Mouse (Mus musculus) lung, postnatal 4 days (tissue): ENCODE data around the gene Sun2.

ENCODE experiments used
- DNase-seq, 2 experiments: peaks; one replicate each; pipeline ENCODE4 v3.0.0; 2021

Gene Sun2

DNA sequence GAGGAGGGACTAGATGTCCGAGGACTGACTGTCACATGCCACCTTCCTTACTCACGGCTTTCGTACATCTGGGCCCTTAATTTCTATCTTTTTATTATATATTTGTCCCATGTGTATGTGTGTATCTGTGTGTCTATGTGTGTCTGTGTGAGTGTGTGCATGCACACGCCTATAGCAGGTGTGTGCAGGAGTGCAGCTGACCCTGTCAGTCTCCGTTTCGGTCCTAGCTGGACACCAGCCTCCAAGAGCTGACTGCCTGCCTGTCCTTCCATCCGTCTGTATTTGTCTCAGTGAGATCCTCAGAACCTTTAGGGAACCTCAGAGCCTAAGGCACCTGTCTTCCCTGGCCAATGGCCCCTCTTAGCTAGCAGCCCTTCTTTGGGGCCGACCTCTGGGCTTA, 22.1 kb downstream of the Sun2 start:
- no peak for DNase-seq

DNA sequence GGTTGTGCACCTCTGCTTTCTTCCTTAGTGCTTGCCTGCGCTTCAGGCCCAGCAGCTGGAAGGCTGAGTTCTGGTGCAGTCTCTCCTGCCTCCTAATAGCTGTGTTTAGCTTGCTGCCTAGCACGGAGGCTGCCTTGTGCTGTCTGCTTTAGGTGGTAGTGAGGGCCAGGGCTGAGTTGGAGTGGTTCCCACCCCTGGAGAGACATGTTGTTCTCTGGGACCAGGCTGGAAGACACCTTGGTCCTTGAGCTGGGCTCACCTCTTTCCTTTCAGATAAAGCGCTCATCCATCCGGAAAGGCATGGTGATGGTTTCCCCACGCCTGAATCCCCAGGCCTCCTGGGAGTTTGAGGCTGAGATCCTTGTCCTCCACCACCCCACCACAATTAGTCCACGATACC, 25.6 kb downstream of the Sun2 start:
- no peak for DNase-seq

DNA sequence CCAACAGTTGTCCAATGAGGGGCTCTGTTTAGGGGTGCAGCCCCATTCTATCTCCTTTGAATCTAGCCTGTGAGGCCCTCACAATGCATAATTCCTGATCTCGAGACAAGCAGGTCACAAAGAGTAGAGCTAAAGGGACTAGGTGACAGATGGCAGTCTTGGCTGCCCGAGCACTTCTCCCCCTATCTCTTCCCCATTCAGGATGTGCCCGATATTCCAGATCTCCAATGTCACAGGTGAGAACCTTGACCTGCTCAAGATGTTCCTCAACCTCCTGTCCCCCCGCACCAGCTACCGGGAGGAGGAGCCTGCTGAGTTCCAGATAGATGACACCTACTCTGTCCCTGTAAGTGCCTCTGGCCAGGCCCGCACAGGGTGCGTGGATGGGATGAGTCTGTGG, 26.7 kb downstream of the Sun2 start:
- DNase-seq: no peak

DNA sequence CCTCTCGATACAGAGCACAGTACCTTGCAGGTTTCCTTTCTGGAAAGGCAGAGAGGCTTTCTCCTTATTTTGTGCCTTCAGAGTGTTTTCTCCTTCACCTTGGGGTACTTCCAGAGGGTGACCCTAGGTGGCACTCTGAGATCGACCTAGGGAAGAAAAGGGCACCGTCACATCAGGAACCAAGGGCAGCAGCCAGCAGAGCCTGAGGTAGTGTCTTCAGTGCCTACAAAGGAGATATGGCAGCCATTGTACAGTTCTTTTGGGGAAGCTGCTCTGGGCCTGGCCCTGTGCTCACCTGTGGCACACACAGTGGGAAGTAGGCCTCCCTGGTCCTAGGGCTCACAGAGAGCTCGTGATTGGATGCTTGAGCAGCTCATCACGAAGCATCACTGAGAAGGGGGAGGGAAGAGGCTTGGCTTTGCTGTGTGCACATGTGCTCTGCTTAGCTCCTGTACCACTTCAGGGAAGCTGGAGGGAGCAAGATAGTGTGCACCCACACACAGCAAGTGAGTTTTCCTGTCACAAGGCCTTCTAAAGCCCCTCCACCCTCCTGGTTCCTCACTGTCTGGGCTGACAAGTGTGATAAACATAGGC, 34.0 kb downstream of the Sun2 start:
- DNase-seq: no peak

DNA sequence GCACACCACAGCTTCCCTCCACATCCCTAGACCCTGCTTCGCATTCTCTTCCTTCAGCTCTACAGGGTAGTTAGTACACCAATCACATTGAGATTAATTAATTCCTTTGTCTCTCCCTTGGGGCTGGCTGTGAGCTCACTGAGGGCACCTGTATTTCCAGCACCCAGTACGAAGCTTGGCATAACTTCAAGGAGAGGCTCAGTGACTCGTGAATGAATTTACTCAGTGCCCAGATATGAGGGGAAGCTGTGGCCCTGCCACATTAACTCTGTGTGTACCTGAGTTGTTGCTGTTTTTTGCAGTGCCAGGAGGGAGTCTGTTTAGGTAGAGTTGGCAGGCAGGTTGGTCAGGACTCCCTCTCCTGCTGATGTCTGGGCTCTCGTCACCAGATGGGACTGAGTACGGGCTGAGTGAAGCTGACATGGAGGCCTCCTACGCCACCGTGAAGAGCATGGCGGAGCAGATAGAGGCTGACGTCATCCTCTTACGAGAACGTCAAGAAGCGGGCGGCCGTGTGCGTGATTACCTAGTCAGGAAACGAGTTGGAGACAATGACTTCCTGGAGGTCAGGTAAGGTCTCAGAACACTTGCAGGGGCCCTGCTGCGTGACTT, 35.6 kb downstream of the Sun2 start:
- DNase-seq: no peak

DNA sequence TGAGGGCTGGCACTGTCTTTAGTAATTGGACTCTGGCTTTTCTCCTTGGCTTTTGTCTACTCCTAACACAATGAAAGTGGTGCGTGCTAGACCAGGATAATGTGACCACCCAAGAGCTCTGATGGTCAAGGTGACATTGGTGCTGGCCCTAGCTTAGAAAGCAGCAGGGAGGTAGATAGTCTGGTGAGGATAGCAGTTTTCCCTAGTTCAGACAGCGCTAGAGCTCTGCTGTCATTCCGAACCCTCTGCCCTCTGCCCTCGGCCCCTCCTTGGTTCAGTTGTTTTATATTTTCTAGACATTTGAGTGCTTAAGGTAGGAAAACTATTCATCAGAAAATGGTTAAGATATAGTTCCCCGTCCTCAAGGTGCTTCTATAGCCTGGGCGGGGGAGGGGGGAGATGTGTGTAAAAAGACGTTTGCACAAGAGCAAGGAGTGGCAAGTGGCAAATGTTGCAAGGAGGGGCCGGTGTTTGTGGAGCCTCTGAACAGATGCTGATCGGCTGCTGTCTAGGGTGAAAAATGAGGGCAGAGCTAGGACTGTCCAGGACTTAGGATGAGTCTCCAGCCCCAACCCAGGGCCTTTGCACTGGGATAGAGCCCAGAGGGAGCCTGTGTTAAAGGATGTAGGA, 44.7 kb downstream of the Sun2 start:
- no peak for DNase-seq

DNA sequence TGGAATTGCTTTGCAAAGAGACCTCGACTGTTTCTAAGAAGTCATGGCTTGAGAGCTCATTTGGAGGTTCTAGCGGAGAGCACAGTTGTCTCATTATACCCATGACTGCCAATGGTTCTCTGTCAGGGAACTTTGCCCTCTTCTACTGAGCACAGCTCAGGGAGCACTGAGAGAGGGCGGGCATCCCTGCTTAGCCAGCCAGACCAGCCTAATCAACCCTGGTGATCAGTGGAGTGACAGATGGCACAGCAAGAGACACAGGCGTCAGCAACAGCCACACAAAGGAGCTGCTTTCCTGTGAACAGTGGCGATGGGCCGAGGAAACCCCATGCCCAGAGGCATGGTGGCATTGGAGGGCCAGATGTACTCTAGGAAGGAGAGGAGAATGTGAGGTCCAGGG, 45.3 kb downstream of the Sun2 start:
- DNase-seq: no peak

DNA sequence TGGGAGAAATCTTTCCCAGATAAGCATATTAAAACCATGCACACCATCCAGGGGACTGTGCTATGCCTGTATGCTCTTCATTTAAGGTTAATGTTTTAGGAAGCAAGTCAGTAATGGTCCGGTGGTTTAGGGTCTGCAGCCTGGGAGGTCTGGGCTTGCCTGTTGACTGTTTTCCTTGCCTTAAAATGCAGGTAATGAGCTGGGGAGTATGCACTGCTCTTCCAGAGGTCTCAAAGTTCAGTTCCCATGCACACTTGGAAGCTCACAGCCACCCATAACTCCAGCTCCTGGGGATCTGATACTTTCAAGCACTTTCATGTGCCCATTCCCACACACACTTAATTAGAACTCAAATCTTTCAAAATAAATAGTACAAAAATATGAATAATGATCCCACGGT, 45.8 kb downstream of the Sun2 start:
- no peak for DNase-seq

DNA sequence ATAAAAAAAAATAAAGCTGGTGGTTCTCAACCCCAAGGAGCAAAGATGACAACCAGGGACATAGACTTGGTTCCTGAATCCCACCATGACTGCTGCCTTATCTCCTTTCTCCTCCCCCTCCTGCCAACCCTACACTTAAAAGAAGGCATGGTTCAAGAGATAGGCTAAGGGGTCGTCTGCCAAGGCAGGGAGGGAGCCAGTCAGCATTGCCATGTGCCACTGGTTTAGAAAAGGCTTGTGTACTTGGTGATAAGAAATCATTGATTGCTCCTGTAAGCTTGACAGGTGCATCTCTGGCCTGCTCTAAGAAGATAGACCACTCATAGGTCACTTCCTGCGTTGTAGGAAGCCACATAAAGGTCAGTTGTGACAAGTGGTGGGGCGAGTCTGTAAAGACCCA, 46.8 kb downstream of the Sun2 start:
- no peak for DNase-seq

DNA sequence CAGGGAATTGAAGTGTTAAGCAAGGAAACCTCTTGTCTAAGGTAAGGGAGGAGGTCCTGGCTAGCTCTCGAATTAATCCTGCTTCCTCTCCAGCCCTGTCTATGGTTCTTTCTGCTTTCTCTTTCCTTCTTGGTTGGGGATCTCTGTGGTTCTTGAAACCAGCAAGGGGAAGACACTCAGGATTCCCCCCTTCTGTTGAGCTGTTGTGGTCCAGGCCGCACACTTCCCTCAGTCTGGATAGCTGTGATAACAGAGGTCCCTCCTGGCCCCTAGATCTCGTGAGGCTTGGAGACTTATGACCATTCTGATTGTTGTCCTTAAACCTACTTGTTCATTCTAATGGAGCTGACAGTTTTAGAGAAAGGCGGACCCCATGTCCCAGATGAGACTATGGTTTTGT, 47.8 kb downstream of the Sun2 start:
- DNase-seq: no peak

DNA sequence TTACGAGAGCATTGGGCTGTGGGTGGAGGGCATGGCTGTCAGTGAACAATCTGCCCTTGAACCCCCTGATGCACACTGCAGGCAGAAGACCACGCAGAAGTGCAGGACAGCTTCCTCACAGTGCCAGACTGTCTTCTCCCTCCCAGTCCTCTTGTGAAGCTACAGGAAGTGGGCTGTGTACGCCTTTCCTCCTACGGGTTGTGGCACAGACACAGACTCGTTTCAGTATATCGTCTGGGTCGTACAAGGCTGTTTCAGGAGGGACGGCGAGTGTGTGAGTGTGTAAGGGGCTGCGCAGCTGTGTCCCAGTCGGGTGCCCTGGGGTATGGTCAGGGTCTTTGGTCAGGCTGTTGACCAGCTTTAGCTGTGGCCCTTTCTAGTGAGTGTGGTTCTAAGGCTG, 48.6 kb downstream of the Sun2 start:
- peak in 1 of 2 experiments; percentile 41 for DNase-seq

DNA sequence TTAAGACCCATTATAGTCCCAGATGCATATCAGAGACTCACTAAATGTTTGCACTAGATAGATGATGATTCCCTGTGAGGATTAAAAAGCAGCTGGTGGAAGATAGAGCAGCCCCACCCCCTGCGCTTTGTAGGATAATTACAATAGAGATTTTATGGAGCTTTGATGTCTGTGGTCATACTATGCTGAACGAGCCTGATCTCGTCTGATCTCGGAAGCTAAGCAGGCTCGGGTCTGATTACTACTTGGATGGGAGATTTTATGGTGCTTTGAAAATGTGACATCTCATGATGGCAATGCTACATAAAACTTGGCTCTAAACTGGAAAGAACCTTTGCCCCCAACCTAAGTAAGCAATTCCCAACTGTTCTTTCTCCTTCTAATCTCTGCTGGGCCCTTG, 50.0 kb downstream of the Sun2 start:
- no peak for DNase-seq

DNA sequence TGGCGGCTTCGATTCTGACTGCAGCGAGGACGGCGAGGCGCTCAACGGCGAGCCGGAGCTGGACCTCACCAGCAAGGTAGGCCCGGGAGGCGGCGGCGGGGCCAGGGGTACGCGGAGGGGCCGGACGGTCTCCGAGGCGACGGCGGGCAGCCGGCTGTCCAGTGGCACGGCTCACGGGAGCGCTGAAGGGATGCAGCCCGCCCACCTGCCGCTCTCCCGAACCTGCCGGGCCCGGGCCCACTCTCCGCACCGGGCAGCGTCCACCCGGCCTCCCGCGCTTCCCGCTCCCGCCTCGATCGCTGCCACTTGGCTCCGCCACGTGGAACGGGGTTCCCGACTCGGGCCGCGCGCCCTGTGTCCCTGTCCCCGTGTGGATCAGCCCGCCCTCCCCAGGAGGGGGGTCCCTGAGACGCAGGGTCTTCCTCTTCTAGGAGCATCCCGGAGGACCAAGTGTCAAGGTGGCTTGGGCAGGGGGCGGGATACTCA, 51.3 kb downstream of the Sun2 start:
- DNase-seq: peak in 1 of 2 experiments; percentile 70

DNA sequence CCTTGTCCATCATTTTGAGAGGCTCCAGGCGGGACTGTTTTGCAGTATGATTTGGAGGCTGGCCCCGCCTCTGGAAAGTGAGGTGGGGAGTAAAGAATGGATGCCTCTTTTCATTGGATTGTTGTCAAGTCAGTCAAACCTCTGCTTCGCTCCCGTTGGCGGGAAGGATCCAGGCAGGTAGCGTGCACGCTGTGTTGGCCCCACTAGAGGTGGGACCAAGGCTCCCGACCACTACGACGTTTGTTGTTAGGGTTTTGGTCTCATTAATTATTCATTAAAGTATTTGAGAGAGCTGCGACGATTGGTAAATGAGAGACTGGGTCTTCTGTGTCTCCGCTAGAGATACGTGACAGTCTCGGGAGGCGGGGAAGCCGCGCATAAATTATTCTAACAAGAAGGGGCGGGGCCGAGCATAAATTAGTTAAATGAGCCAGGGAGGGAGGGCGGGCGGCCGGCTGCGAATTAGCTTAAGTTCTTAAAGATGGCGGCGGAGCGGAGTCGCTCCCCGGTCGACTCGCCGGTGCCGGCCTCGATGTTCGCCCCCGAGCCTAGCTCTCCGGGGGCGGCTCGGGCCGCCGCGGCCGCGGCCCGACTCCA, 51.8 kb downstream of the Sun2 start, which contains the start of gene Gtpbp1:
TSS of gene Gtpbp1 (plus strand) at position 420 of the 597 bp plus-strand sequence.
- peak; percentile 97 to 99 for DNase-seq

DNA sequence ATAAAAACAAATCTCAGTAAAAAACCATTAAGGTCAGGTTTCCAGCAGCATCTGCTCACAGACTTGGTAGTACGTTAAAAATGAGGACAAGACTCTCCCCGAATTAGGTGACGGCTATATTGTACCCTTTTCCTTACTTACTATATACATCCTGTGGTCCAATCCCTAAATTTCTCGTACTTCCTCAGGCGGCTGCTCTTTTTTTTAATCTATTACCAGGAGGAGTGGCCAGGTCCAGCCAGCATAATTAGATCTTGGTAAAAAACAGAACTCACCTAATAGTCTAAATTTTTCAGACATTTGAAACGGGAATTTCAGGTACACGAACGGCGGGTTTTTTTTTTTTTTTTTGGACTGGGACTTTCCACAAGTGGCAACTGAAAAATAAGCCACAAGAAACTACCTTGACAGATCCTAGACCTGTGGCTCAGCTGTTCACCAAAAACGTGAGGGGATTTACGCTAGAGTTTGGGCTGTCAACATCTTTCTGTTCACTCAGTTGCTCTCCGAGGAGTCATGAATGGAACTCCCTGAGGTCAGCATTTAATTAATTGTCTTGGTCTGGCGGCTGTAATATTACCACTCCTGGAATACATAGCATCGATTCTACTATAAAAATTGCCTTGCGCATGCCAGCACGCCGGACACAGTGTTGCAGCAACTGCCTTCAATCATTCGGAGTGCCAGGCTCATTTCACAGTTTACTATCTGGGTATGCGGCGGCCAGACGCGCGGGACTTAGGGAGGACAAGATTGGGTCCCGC, 52.5 kb downstream of the Sun2 start:
- no peak for DNase-seq

DNA sequence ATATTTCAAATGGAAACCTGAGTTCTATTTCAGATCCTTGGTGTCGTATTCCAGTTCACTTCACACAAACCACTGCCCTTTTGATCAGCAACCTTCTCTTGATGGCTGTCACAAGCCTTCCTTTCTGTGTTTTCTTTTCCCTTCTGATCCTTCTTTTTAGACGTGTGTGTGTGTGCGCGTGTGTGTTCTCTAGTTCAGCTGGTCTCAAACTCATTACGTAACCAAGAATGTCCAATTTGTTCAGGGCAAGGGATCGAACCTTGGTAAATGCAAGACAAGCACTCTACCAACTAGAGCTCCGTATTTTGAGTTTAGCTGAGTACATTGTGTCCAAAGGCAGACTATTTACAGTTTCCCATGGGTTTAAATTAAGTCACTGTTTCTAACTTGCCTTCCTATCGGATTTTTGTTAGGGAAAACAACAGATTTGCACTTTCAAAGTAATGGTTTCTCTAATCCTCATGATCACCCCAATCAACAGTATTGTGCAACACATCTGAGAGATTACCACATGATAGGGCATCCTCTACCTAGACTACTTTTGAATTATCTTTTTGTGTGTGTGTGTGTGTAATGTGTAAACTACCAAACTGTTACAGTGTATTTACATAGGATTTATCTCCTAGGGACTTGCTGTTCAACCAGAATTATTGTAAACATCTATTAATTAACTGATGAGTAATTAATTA, 53.9 kb downstream of the Sun2 start:
- DNase-seq: no peak

DNA sequence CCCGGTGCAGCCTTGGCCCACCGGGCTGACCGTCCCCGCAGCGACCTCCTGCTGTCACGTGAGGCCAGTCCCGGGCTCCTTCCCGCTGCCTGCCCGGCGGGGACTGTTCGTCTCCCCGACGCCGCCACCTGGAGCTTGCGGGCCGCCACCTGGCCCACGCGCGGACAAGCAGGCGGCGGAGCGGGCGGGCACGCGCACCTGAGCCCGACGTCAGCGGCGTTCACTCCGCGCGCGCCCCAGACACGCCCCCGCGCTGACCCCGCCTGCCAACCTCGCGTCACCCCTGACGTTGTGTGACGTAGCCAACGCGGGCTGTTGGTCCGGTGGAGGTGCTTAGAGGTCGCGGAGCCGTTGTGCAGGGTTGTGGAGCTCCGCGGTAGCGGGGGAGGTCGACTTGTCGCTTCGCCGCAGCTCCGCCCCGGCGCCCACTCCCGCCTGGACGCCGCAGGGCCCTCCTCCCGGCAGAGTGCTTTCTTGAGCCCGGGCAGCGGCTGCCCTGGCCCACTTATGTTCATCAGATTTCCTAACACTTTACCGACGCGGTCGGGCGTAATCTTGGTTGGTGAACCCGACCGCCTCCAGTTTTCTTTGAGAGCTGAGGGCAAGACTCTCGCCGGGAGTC, 54.6 kb downstream of the Sun2 start, which contains the start of gene Josd1:
TSS of gene Josd1 (minus strand) at position 274 of the 622 bp plus-strand sequence.
- DNase-seq: peak; percentile 96 to 97

DNA sequence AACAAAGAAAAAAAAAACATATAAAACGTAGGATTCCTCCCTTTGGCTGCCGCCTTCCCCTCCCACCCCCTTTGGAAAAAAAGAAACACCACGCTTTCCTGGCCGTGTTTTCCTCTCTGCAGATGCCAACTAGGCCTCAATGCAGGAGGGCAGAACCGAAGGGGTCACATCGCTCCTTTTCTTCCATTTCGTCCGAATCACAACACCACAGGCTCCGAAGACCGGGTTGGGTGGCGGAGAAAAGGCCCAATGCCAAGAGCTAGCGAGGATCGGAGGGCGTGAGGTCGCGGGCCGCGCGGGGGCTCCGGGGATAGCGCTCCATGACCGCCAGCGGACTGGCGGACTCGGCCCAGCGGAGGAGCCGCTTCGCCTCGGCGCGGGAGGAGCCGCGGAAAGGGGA, 55.2 kb downstream of the Sun2 start:
- DNase-seq: no peak

DNA sequence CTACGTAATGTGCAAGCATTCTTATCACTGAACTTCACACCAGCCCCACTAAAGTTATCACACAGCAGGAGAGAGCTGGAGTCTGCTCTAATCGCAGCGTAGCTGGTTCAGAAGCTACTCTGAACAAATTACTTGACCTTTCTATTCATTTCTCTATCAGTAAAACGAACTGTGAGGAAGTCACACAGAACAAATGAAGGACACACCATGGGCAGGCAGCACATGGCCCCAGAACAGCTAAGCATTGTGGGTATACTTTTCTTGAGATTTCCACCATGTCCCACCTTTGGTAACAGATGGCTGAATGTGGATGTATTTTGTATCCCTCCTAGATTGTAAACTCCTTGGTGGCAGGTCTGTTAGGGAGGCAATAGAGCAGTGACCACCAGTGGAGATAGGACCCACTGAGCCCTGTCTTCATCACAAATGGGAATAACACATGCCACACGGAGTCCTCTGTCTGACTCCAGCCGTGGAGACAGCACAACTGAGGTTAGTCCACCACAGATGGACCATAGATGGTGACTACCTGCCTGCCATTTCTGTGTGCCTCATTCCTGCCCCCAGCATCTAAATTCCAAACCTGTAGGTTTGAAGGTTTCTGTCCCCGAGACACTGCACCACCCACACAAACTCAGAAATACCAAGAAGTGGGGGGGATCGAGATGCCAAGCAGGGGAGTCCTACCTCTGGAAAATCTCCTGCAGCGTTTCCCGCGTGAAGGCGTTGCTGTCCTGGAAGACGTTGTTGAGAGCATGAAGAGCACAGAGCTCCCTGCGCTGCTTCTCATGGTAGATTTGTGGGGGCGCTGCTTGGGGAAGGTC, 56.1 kb downstream of the Sun2 start:
- DNase-seq: no peak

DNA sequence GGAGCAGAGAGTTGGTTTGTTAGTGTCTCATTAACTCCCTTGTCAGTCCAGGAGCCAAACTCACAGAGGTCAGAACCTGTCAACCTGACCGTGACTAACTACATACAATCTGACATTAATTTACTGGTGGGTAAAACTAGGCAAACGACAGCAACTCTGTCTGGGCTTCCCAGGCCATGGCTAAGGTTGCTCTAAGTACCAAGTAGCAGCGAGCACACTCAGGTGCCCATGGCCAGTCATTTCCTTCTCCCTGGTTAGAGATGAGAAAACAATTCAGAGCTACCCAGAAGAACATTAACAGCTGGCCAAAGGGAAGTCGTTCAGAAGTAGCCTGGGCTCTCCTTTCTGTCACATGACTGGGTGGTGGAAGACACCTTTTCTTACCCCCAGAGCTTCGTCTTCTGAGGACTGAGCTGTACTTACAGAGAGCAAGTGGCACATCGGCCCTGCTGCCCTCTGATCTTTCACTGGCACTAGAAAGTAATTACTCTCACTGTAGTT, 57.1 kb downstream of the Sun2 start:
- DNase-seq: no peak

DNA sequence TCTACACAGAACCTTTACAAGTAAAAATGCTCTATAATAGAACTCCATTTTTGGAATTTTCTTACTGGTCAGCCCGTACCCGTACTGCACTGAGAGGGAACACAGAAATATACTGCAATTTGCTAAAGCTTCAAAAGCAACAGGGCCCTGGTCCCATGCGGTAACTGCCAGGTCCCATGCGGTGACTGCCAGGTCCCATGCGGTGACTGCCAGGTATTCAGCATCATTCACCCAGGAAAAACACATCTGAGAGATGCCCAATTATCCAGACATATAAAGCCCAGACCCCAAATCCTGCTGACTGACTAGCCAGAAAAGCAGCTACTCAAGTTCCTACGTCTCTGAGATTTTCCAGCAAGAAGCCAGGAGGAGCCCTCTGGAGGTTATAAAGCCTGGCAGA, 57.7 kb downstream of the Sun2 start:
- DNase-seq: no peak
